ENCODE assay signal across 9 mouse cellular contexts in genomic region chr19:18255074-18255684, GRCm38 (mm10).
A peak's percentile ranks its signal among the peaks of the same experiment; 100 is the strongest.
DNase-seq lines count a peak whose midpoint lies in the region; ATAC-seq lines count a peak whose summit lies in the region.
"Had no signal": no experiment of that assay in that cellular context is flagged by ENCODE, and none has a peak within 500 bp of the region (broad histone marks: within the 10 kb centered on the region; RNA-seq: fewer than 3 reads in every experiment).

No protein-coding gene starts in this region.

- H3K9me3 ChIP-seq in neural tube, embryonic 13.5 days = no peaks in the 10 kb centered on the region
- H3K9me3 ChIP-seq in hindbrain, embryonic 10.5 days = no peaks in the 10 kb centered on the region
- no peaks in the 10 kb centered on the region for H3K9me3 ChIP-seq in limb, embryonic 15.5 days
- H3K9me3 ChIP-seq: liver, embryonic 15.5 days had no signal

- no peaks in the 10 kb centered on the region; the same call in 1 of the 2 replicates for H3K4me1 ChIP-seq in neural tube, embryonic 13.5 days (replicated peaks)
- peaks cover 6% of the 10 kb centered on the region; the same call in 1 of the 2 replicates for H3K4me1 ChIP-seq in hindbrain, embryonic 10.5 days (replicated peaks)
- 0 out of 2 replicates have a peak, but pooled peaks cover 3% of the 10 kb centered on the region for H3K4me1 ChIP-seq in limb, embryonic 15.5 days
- H3K4me1 ChIP-seq: liver, embryonic 15.5 days had no signal

- H3K27ac ChIP-seq in neural tube, embryonic 13.5 days (replicated peaks) = no peak overlapping the region
- H3K27ac ChIP-seq in hindbrain, embryonic 10.5 days = no peak overlapping the region
- no peak overlapping the region for H3K27ac ChIP-seq in limb, embryonic 15.5 days
- H3K27ac ChIP-seq: liver, embryonic 15.5 days had no signal

- WGBS in neural tube, embryonic 13.5 days = 68% methylated on average over 14 of the region's 14 CpGs
- WGBS in hindbrain, embryonic 10.5 days = 69% methylated on average over 14 of the region's 14 CpGs
- WGBS in limb, embryonic 15.5 days = 50% methylated on average over 14 of the region's 14 CpGs

- H3K4me2 ChIP-seq in neural tube, embryonic 13.5 days = 0 out of 2 replicates have a peak overlapping the region, but pooled peaks have one; percentile 9
- peak overlapping the region; percentile 10; the same call in 1 of the 2 replicates for H3K4me2 ChIP-seq in limb, embryonic 15.5 days
- H3K4me2 ChIP-seq: liver, embryonic 15.5 days had no signal

- DNase-seq in neural tube, embryonic 10.5 days (ENCODE audit: extremely low spot score, low spot score) = no peak
- DNase-seq in hindbrain, embryonic 10.5 days (ENCODE audit: low spot score) = peak; percentile 6
- no peak for DNase-seq in urinary bladder, postnatal 25 days (ENCODE audit: low spot score)

- H3K4me3 ChIP-seq in neural tube, embryonic 13.5 days = no peak overlapping the region
- H3K4me3 ChIP-seq in hindbrain, embryonic 10.5 days = no peak overlapping the region
- no peak overlapping the region for H3K4me3 ChIP-seq in limb, embryonic 15.5 days
- H3K4me3 ChIP-seq: liver, embryonic 15.5 days had no signal

- H3K9ac ChIP-seq in neural tube, embryonic 13.5 days = no peak overlapping the region
- H3K9ac ChIP-seq in limb, embryonic 15.5 days = no peak overlapping the region
- H3K9ac ChIP-seq: liver, embryonic 15.5 days had no signal

- H3K27me3 ChIP-seq in neural tube, embryonic 13.5 days = no peaks in the 10 kb centered on the region
- no peaks in the 10 kb centered on the region for H3K27me3 ChIP-seq in hindbrain, embryonic 10.5 days (ENCODE audit: insufficient read depth, poor library complexity, severe bottlenecking)
- H3K27me3 ChIP-seq in limb, embryonic 15.5 days = no peaks in the 10 kb centered on the region
- H3K27me3 ChIP-seq: CH12.LX; liver, embryonic 15.5 days had no signal

- ATAC-seq in neural tube, embryonic 13.5 days (ENCODE audit: low read depth) = no peak
- ATAC-seq in limb, embryonic 15.5 days (ENCODE audit: insufficient number of reproducible peaks, low FRiP score, low TSS enrichment, low read depth) = no peak
- no peak for ATAC-seq in inflammation-experienced regulatory T-cells, adult 6 months
- no peak for ATAC-seq in cerebellum, adult (ENCODE audit: insufficient number of reproducible peaks, low FRiP score, low TSS enrichment)

- H3K36me3 ChIP-seq in neural tube, embryonic 13.5 days = no peaks in the 10 kb centered on the region
- no peaks in the 10 kb centered on the region for H3K36me3 ChIP-seq in hindbrain, embryonic 10.5 days
- no peaks in the 10 kb centered on the region for H3K36me3 ChIP-seq in limb, embryonic 15.5 days
- H3K36me3 ChIP-seq: liver, embryonic 15.5 days had no signal
